Mouse (Mus musculus) heart, adult 2 months (tissue): Measurements from ENCODE around the gene Vash2.

ENCODE experiments used
- CTCF ChIP-seq: fragments of 200-600 bp; IDR thresholded peaks from 2 replicates; pipeline ENCODE4 v1.8.1; 2022; ENCODE audit warnings: antibody characterized with exemption, mild to moderate bottlenecking, moderate library complexity
- EP300 ChIP-seq: fragments of 200-500 bp; IDR thresholded peaks from 2 replicates; pipeline ENCODE4 v1.6.1; 2011; ENCODE audit warnings: low read depth, low read length, control low read depth; ENCODE audit not compliant: insufficient read depth
- POLR2A ChIP-seq: fragments of 200-500 bp; IDR thresholded peaks from 2 replicates; pipeline ENCODE4 v1.6.1; 2011; ENCODE audit warnings: mild to moderate bottlenecking, low read depth, low read length, control low read depth; ENCODE audit not compliant: insufficient read depth

- TF ChIP-seq EP300 (no peak), POLR2A (no peak), CTCF (no peak)
These were observed 1.4 kb upstream of the Vash2 start for GRCm38 (mm10) chr1:190980470-190980869.
